Mouse (Mus musculus): Measurements from ENCODE around the gene Fbxl19.
"Not testable (repeated sequence)": the region's sequence is repeated elsewhere in the genome, so short reads cannot be mapped to it uniquely, and the experiment has no call there.

The Fbxl19 gene

DNA sequence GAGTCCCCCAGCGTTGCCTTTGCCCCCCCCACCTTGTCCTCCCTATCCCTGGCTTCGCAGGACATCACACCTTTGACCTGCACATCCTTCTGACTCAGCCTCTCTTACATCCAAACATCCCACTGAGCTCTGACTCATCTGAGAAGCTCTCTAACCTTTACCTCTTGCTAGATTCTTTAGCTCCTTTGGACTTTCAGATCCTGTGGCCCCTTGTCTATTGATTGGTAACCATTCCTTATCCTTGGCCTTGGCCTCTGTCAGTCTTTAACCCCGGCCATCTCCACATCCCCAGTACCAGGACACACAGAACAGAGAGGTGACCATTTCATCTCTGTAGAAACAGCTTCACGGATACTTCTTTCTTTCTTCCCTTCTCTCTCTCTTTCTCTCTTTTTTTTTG is 14.2 kb upstream of the Fbxl19 start:
- DNase-seq, result no peak

DNA sequence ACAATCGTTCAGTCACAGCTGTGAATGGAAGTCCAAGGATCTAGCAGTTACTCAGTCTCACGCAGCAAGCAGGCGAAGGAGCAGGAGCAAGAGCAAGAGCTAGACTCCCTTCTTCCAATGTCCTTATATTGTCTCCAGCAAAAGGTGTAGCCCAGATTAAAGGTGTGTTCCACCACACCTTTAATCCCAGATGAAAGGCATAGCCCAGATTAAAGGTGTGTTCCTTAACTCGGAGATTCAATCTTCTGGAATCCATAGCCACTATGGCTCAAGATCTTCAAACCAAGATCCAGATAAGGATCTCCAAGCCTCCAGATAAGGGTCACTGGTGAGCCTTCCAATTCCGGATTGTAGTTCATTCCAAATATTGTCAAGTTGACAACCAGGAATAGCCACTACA is 12.3 kb upstream of the Fbxl19 start, which contains the start of gene Ctf2:
Gene Ctf2 (minus strand): TSS at position 101 of the 400 bp plus-strand sequence.
- not testable (repeated sequence) for DNase-seq

GRCm38 (mm10) chr7:127745251-127745651 is 908 bp downstream of the Fbxl19 start:
- peak; percentile 91 for DNase-seq

- DNase-seq, result peak; percentile 95
Measured at GRCm38 (mm10) chr7:127745652-127746493, 1.5 kb downstream of the Fbxl19 start.

DNA sequence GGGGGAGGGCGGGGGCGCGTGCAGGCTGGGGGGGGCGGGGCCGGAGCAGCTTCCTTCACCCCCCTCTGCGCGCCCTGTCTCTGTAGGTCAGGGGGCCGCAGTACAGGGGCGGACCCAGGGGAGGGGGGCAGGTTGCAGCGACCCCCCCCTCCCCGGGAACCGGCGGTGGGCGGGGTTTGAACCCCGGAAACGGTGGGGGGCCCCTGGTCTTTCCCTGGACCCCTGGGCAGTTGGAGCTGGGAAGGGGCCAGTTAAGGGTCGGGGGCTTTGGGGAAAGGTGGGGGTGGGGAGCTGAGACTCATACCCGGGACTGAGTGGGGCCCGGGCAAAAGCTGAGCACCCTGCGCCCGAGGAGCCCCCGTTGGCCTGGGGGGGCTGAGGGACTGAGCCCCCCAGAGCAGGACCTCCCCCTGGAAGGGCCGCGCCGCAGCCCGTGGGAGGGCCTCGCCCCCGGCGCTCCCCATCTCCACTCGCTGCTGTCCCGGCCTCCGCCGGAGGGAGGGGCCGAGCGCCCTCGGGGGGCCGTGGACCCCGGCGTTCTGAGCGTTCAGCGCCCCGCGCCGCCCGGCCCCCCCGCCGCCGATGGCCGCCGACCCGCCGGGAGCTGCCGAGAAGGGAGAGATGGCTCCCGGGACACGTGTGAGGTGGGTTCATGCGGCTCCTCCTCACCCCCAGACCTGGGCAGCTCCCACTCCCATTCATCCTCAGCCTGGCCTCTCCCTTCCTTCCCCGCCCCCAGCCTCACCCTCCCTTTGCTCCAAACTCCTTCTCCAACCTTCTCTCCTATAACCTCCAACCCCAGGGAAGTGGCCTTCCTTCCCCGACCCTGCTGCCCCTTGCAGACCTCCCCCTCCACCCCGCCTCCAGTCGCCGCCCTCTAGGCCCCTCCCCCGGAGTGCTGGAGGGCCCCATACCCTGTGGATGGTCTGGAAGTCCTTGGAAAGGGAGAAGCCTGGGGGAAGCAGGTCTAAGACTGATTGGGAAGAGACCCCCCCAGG is 2.5 kb downstream of the Fbxl19 start:
- peak; percentile 69 for DNase-seq

GRCm38 (mm10) chr7:127747559-127748234 is 3.4 kb downstream of the Fbxl19 start:
- DNase-seq, result peak; percentile 45

GRCm38 (mm10) chr7:127748235-127748560 is 3.9 kb downstream of the Fbxl19 start:
- no peak for DNase-seq

DNA sequence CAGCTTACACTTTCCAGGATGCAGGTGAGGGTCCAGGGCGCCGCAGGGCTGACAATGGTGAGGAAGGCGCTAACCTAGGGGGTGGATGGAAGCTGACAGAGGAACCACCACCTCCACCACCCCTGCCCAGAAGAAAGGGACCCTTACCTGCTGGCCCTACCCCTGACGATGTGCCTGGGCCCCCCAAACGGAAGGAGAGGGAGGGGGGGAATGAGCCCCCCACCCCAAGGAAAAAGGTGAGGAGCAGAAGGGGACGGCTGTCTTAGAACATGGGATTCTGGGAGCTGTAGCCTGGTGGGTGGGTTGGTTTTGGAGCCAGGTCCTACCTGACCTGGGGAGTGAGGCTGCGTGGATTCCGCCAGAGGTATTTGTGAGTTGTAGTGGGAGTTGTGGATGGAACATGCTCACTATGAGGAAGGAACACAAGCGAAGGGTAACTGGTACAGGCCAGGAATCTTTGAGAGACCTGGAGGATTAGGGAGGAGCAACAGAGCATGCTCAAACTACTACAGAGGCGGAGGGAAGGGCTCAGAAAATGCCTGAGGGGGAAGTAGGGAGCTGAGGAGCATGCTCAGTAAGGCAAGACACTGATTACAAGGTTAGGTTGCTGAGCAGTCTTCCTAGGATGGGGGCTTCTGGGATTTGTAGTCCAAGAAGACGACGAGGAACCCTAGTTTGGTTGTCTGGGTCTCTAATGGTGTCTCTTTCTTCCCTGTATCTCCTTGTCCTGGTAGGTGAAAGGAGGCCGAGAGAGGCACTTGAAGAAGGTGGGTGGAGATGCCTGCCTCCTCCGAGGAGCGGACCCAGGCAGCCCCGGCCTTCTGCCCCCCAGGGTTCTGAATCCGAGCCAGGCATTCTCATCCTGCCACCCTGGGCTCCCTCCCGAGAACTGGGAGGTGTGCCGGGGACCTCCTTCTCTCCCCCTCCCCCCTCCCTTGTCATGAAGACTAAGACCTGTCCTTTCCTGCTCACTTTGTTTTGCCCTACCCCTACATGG is 6.1 kb downstream of the Fbxl19 start:
- peak; percentile 42 for DNase-seq

- no peak for DNase-seq
Measured at GRCm38 (mm10) chr7:127751619-127752018, 7.3 kb downstream of the Fbxl19 start.

DNA sequence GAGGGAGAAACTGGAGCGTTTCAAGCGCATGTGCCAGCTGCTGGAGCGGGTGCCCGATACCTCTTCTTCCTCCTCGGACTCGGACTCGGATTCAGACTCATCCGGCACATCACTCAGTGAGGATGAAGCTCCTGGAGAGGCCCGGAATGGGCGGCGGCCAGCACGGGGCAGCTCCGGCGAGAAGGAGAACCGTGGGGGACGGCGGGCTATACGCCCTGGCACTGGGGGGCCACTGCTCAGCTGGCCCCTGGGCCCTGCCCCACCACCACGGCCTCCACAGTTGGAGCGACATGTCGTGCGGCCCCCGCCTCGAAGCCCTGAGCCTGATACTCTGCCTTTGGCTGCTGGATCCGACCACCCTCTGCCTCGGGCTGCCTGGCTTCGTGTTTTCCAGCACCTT is 7.7 kb downstream of the Fbxl19 start:
- peak; percentile 35 for DNase-seq

GRCm38 (mm10) chr7:127753158-127753557 is 8.8 kb downstream of the Fbxl19 start:
- no peak for DNase-seq

- DNase-seq, result no peak
Measured at GRCm38 (mm10) chr7:127753741-127754140, 9.4 kb downstream of the Fbxl19 start.

GRCm38 (mm10) chr7:127759716-127760115 is 15.4 kb downstream of the Fbxl19 start:
- no peak for DNase-seq

- no peak for DNase-seq
Measured at GRCm38 (mm10) chr7:127760478-127760877, 16.1 kb downstream of the Fbxl19 start.

DNA sequence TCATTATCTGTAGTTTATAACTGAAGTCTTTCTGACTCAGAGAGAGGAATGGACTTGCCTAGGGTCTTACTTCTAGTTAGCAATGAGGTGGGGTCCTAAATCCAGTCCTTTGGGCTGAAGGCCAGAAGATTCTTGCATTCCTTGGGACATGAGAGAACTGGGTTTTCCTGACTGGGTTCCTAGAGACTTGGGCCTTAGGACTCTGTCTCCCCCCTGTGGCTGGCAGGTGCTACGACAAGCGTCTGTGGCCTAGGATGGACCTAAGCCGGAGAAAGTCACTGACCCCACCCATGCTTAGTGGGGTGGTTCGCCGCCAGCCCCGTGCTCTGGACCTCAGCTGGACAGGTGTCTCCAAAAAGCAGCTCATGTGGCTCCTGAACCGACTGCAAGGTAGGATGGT is 16.7 kb downstream of the Fbxl19 start:
- DNase-seq, result peak; percentile 75

GRCm38 (mm10) chr7:127763642-127764041 is 19.3 kb downstream of the Fbxl19 start:
- no peak for DNase-seq

GRCm38 (mm10) chr7:127765756-127766155 is 21.4 kb downstream of the Fbxl19 start:
- no peak for DNase-seq

DNA sequence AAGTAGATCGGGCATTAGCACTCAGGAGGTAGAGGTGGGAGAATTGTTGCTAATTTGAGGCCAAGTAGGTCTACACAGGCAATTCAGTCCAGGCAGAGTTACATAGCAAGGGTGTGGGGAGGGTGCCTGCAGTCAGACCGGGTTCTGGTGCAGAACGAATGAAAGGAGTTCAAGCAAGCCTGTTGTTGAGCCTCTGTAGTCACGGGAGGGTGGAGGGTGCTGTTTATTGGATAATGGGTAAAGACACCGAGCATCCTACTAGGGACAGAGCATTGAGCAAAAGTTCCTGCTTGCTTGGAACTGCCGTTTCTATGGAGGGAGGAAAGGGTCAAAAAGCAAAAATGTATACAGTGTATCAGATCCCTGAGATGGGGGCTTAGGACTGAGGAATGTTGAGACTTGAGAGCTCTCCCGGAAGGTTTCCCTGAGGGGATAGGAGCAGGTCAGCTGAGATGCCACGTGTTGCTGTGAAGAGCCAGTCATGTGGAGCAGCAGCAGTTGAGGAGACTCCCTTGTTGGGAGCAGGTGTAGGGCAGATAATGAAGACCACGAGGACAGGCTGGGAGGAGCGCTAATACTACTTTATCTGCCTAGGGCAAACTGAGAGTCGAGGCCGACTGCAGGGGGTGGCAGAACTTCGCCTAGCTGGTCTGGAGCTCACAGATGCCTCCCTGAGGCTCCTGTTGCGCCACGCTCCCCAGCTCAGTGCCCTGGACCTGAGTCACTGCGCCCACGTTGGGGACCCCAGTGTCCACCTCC is 22.7 kb downstream of the Fbxl19 start:
- peak; percentile 23 for DNase-seq

DNA sequence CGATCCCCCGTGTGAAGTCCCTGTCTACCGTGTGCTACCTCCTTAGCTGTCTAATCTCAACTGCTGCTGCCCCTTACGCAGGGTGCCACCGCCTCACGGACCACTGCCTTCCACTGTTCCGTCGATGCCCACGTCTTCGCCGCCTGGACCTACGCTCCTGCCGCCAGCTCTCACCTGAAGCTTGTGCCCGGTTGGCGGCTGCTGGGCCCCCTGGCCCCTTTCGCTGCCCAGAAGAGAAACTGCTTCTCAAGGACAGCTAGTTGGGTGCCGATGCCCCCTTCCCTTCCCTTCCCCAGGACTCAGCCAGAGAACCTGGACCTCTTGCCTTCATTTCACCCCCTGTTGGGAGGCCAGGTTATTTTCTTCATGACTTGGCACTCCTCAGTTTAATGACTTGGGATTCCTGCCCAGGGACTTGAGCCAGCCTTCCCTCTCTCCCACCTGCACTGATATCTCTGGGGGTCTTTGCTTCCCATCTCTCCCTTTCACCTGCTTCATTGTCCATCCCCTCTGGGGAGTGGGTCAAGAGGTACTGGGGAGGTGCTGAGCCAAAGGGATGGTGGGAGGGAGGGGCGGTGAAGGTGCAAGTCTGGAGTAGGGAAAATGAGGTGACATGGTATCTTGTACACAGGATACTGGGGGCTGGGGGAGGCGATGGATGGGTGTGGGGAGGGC is 23.5 kb downstream of the Fbxl19 start:
- peak; percentile 27 for DNase-seq

DNA sequence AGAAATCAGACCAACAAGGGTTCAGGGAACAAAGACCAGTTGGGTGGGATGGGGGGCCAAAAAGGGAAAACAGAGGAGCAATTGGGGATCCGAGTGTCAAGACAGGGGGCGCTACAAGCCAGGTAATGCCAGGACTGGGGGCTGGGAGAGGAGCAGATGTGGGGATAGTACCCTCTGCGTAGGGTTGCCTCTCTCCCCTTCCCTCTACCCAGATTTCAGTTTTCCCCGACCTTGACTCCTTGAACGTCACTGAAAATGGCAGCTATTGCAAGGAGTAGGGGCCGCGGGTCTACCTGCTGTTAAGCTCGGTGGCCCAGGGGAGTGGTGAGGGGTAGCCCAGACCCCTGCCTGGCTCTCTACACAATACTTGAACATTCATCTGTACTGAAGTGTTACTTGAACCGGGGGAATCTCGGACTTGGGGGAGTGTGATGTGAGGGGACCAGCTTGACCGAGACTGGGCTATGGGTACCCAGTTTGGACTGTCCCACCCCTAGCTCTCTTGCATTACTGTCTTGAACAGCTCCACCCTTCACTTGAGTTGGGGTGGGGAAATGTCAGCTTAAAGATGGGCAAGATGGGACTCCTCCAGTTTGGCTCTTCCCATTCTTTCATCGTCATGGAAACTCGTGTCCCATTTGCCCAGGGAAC is 24.1 kb downstream of the Fbxl19 start:
- no peak for DNase-seq

Measured in cerebellum, adult 8-10 months (tissue).